Mouse (Mus musculus) hematopoietic multipotent progenitor cell, adult 10-12 weeks (in vitro differentiated cells): ENCODE measurements around the gene Pdk1. TPM values are rescaled to one million over a fixed set of nuclear protein-coding genes. Genes with fewer than 3 reads are reported as not detected.

Experiments
- polyA plus RNA-seq: library from polyadenylated mRNA; stranded (reverse); fragments of >175 nt; gene quantifications from 2 replicates; pipeline ENCODE4 v1.2.3, GENCODE M21; 2012; ENCODE audit warnings: low replicate concordance

Gene Pdk1
- 2.0 and 3.2 TPM in 2 replicates for polyA plus RNA-seq

GRCm38 (mm10) chr2:71872801-71873443, at the start of gene Pdk1:
Gene Pdk1 (plus strand): TSS chr2:71873224.

Other genes starting within 250 kb of the Pdk1 start
- gene Itga6, start 127.6 kb upstream of the Pdk1 start, polyA plus RNA-seq = 18.2 and 24.2 TPM in 2 replicates
- gene Rapgef4, start 108.0 kb downstream of the Pdk1 start, polyA plus RNA-seq = 3.7 and 5.9 TPM in 2 replicates